Mouse (Mus musculus): ENCODE data around the gene Sdk1. TPM values are rescaled to one million over a fixed set of nuclear protein-coding genes. Genes with fewer than 3 reads are reported as not detected.

Gene Sdk1
- polyA plus RNA-seq, 1 experiment from 2014 or later, result 0.94 TPM

DNA sequence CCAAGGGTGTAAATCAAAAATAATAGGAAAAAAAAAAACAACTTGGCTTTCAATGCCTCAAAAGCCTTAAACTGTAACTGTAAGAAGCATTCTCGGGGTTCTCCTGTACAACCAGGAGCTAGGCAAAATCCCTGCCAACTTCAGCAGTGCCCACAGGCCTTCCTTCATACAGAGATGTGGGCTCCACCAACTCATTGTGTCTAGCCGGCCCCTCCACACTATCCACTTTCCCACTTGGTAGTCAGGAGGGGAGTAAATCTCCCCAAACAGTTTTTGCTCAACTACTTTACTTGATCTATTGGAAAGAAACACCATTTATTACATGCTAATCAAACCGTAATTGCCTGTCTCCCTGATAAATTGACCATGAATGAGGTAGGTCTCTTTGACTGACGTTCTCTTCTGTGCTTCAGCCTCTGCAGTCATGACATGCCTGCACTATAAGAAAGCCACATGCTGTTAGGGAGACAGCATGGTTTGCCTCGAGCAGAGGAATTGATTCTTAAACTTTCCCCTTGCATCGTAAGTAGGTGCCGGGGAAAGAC lies 445.7 kb downstream of the Sdk1 start:
- Histone ChIP-seq H3K9me3 (ENCODE audit: control insufficient read depth) (no peaks in the 10 kb centered on the region), H3K27me3 (replicated peaks; ENCODE audit: control insufficient read depth, insufficient read depth, low read length) (no peaks in the 10 kb centered on the region), H3K4me3 (ENCODE audit: low read depth, low read length) (no peak overlapping the region), H3K4me2 (replicated peaks; ENCODE audit: low read depth) (no peak overlapping the region), H3K4me1 (replicated peaks; ENCODE audit: control insufficient read depth, insufficient read depth, low read length) (no peaks in the 10 kb centered on the region), H3K27ac (ENCODE audit: low read depth, low read length) (no peak overlapping the region), H3K36me3 (ENCODE audit: control insufficient read depth, insufficient read depth) (no peaks in the 10 kb centered on the region), H3K9ac (ENCODE audit: low read depth, low read length) (no peak overlapping the region)
- no peak for TF ChIP-seq CTCF (IDR thresholded peaks at IDR 0.05; ENCODE audit: low read depth)
- 49% methylated on average over 7 of the region's 7 CpGs for WGBS
- no peak for ATAC-seq

DNA sequence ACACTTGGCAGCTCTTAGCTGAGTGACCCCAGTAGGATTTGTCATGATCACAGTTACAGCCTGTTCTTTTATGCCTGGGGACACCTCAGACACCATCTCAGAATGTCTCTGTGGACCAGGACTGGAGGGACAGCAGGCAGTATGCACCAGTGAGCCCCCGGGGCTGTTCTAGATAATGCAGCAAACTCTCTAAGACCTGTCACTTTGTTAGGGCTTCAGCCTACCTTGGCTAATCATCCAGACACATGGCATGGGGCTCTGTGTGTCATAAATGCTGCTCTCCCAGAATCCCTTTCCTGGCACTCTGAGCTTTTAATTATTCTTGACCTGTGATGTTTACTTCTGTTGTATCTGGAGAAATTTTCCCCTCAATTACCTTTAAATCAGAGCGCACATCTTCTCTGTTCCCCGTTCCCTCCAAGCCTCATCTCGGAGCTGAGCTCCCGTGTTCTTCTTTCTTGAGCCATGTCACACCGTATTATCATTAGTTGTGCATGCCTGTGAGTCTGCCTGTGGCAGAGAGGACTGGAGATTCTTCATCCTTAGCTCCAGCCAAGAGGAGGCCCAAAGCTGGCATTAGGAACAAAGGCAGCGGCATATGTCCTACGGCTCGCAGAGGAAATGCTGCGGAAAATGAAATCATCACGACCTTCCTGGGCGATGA lies 448.3 kb downstream of the Sdk1 start:
- Histone ChIP-seq H3K4me3 (ENCODE audit: low read depth, low read length) (no peak overlapping the region), H3K9ac (ENCODE audit: low read depth, low read length) (no peak overlapping the region), H3K9me3 (ENCODE audit: control insufficient read depth) (no peaks in the 10 kb centered on the region), H3K27ac (ENCODE audit: low read depth, low read length) (no peak overlapping the region), H3K27me3 (replicated peaks; ENCODE audit: control insufficient read depth, insufficient read depth, low read length) (no peaks in the 10 kb centered on the region), H3K36me3 (ENCODE audit: control insufficient read depth, insufficient read depth) (no peaks in the 10 kb centered on the region), H3K4me1 (replicated peaks; ENCODE audit: control insufficient read depth, insufficient read depth, low read length) (no peaks in the 10 kb centered on the region), H3K4me2 (replicated peaks; ENCODE audit: low read depth) (no peak overlapping the region)
- no peak for TF ChIP-seq CTCF (IDR thresholded peaks at IDR 0.05; ENCODE audit: low read depth)
- 90% methylated on average over 12 of the region's 12 CpGs for WGBS
- ATAC-seq, result no peak

DNA sequence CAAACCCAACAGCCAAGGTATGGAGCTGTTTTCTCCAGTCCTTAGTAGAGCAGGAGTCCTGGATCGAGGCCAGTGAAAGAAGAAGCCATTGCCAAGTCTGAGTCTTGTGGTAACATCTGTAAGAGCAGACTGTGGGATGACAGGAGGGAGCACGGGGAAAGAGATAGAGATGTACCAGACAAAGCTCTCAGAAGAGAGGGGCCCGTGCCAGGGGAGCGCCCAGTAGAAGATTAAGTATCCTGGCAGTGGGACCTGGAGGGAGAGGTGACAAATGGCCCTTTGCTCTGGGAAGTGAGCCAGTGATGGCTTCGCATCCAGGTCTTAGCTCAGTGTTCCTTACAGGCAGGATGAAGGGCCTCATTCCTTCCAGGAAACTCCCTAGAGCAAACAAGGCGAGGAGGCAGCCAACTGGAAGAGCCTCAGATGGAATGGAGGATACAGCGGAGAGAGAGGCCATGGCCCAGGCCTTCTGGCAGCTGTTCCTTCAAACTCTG lies 450.2 kb downstream of the Sdk1 start:
- Histone ChIP-seq H3K4me2 (replicated peaks; ENCODE audit: low read depth) (no peak overlapping the region), H3K27ac (ENCODE audit: low read depth, low read length) (no peak overlapping the region), H3K4me1 (replicated peaks; ENCODE audit: control insufficient read depth, insufficient read depth, low read length) (no peaks in the 10 kb centered on the region), H3K9me3 (ENCODE audit: control insufficient read depth) (no peaks in the 10 kb centered on the region), H3K36me3 (ENCODE audit: control insufficient read depth, insufficient read depth) (no peaks in the 10 kb centered on the region), H3K27me3 (replicated peaks; ENCODE audit: control insufficient read depth, insufficient read depth, low read length) (no peaks in the 10 kb centered on the region), H3K4me3 (ENCODE audit: low read depth, low read length) (no peak overlapping the region), H3K9ac (ENCODE audit: low read depth, low read length) (no peak overlapping the region)
- no peak for TF ChIP-seq CTCF (IDR thresholded peaks at IDR 0.05; ENCODE audit: low read depth)
- 0 out of 2 replicates have a peak, but pooled peaks have one; percentile 16 for ATAC-seq
- 58% methylated on average over 7 of the region's 7 CpGs for WGBS

DNA sequence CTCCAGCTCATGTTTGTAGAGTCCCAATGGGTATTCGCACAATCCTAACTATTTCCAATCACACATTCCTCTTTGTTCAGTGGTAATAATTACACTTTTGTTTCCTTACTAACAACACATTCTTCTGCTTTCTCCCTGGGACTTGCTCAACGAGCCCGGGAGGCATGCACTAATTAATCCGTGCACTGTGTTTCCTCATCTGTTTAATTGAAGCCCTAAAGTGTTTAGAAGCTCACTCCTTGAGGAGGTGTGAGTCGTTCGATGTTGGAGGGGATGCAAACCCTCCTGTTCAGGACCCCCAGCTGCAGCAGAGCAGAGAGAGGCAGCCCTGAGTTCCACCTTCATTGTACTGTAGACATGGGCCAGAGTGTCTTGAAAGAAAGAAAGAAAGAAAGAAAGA lies 452.4 kb downstream of the Sdk1 start:
- no peaks in the 10 kb centered on the region for H3K4me1 ChIP-seq (replicated peaks; ENCODE audit: control insufficient read depth, insufficient read depth, low read length)
- H3K36me3 ChIP-seq (ENCODE audit: control insufficient read depth, insufficient read depth), result no peaks in the 10 kb centered on the region
- no peak overlapping the region for H3K4me3 ChIP-seq (ENCODE audit: low read depth, low read length)
- no peaks in the 10 kb centered on the region for H3K27me3 ChIP-seq (replicated peaks; ENCODE audit: control insufficient read depth, insufficient read depth, low read length)
- no peak overlapping the region for H3K27ac ChIP-seq (ENCODE audit: low read depth, low read length)
- WGBS, result 62% methylated on average over 6 of the region's 6 CpGs
- TF ChIP-seq CTCF (IDR thresholded peaks at IDR 0.05; ENCODE audit: low read depth), result no peak
- H3K9me3 ChIP-seq (ENCODE audit: control insufficient read depth), result no peaks in the 10 kb centered on the region
- no peak overlapping the region for H3K9ac ChIP-seq (ENCODE audit: low read depth, low read length)
- ATAC-seq, result no peak
- H3K4me2 ChIP-seq (replicated peaks; ENCODE audit: low read depth), result no peak overlapping the region

GRCm38 (mm10) chr5:141694901-141695300 lies 453.6 kb downstream of the Sdk1 start:
- Histone ChIP-seq H3K27ac (ENCODE audit: low read depth, low read length) (no peak overlapping the region), H3K36me3 (ENCODE audit: control insufficient read depth, insufficient read depth) (no peaks in the 10 kb centered on the region), H3K9me3 (ENCODE audit: control insufficient read depth) (no peaks in the 10 kb centered on the region), H3K27me3 (replicated peaks; ENCODE audit: control insufficient read depth, insufficient read depth, low read length) (no peaks in the 10 kb centered on the region), H3K4me3 (ENCODE audit: low read depth, low read length) (no peak overlapping the region), H3K4me1 (replicated peaks; ENCODE audit: control insufficient read depth, insufficient read depth, low read length) (no peaks in the 10 kb centered on the region), H3K9ac (ENCODE audit: low read depth, low read length) (no peak overlapping the region), H3K4me2 (replicated peaks; ENCODE audit: low read depth) (no peak overlapping the region)
- TF ChIP-seq CTCF (IDR thresholded peaks at IDR 0.05; ENCODE audit: low read depth), result no peak
- whole genome bisulfite sequencing, result 55% methylated on average over 12 of the region's 12 CpGs
- no peak for ATAC-seq

DNA sequence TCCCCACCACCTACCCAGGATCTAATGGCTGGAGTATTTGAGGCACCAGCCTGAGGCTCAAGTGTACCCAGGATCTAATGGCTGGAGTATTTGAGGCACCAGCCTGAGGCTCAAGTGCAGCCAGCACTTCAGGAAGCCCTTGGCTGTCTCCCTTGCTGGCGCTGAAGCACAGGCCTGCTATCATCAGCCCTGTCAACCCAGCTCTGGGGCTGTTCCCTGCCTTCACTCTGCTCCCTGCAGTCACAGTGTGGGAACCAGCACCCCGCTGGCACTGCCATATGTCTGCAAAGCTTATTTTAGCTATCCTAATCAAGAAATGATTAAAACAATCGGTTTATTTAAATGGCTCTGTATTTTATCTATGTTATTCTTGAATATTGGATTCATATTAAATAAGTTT lies 457.1 kb downstream of the Sdk1 start:
- Histone ChIP-seq H3K9me3 (ENCODE audit: control insufficient read depth) (no peaks in the 10 kb centered on the region), H3K4me1 (replicated peaks; ENCODE audit: control insufficient read depth, insufficient read depth, low read length) (no peaks in the 10 kb centered on the region), H3K4me3 (ENCODE audit: low read depth, low read length) (no peak overlapping the region), H3K9ac (ENCODE audit: low read depth, low read length) (no peak overlapping the region), H3K4me2 (replicated peaks; ENCODE audit: low read depth) (no peak overlapping the region), H3K36me3 (ENCODE audit: control insufficient read depth, insufficient read depth) (no peaks in the 10 kb centered on the region), H3K27me3 (replicated peaks; ENCODE audit: control insufficient read depth, insufficient read depth, low read length) (no peaks in the 10 kb centered on the region), H3K27ac (ENCODE audit: low read depth, low read length) (no peak overlapping the region)
- no peak for ATAC-seq
- WGBS, result 70% methylated on average over 3 of the region's 3 CpGs
- no peak for TF ChIP-seq CTCF (IDR thresholded peaks at IDR 0.05; ENCODE audit: low read depth)

All from intestine, postnatal 0 days (tissue).